Mouse (Mus musculus) ES-E14 (cell line): ENCODE results near the gene H2afy.

Experiments used
- HCFC1 ChIP-seq: IDR thresholded peaks from 2 replicates; pipeline ENCODE4 v1.6.1; 2012; ENCODE audit warnings: low read length, inconsistent platforms, borderline replicate concordance; ENCODE audit not compliant: insufficient read depth
- MAFK ChIP-seq: IDR thresholded peaks from 2 replicates; pipeline ENCODE4 v1.6.1; 2014; ENCODE audit warnings: mild to moderate bottlenecking, low read depth, low read length, inconsistent platforms; ENCODE audit not compliant: insufficient read depth

GRCm38 (mm10) chr13:56102160-56102559 lies 34.0 kb downstream of the H2afy start:
- no peak for TF ChIP-seq MAFK
- no peak for TF ChIP-seq HCFC1
